Mouse (Mus musculus) erythroblast, embryonic 14.5 days (primary cell): ENCODE results near the gene Kmt2d.

ENCODE experiments used
- GATA1 ChIP-seq: IDR thresholded peaks from 2 replicates; pipeline ENCODE4 v1.6.1; 2012; ENCODE audit warnings: low read length, inconsistent platforms, mixed read lengths
- TAL1 ChIP-seq: IDR thresholded peaks from 3 replicates; pipeline ENCODE4 v1.6.1; 2012; ENCODE audit warnings: low read length, inconsistent platforms, mixed read lengths

- TF ChIP-seq GATA1, result no peak
- TF ChIP-seq TAL1, result no peak
Measured at GRCm38 (mm10) chr15:98802926-98803325, 68.1 kb downstream of the Kmt2d start.
